Mouse (Mus musculus) lung, adult 2 months (tissue): ENCODE measurements around the gene Dync1h1.

ENCODE experiments used
- CTCF ChIP-seq: fragments of 200-500 bp; IDR thresholded peaks from 2 replicates; pipeline ENCODE4 v1.5.1; 2011; ENCODE audit warnings: mild to moderate bottlenecking, low read length, control low read depth; ENCODE audit not compliant: insufficient read depth
- POLR2A ChIP-seq: fragments of 200-500 bp; IDR thresholded peaks from 2 replicates; pipeline ENCODE4 v1.6.1; 2011; ENCODE audit warnings: low read depth, mild to moderate bottlenecking, control low read depth, low read length, borderline replicate concordance; ENCODE audit errors: extremely low read depth

GRCm38 (mm10) chr12:110601241-110602218, at the start of gene Dync1h1:
- TF ChIP-seq CTCF (no peak), POLR2A (peak; percentile 93)
